Mouse (Mus musculus) left cerebral cortex, postnatal 10 days (tissue): ENCODE data around the gene Zfp984. TPM values are rescaled to one million over a fixed set of nuclear protein-coding genes. Genes with fewer than 3 reads are reported as not detected.
"Not testable (repeated sequence)": the region's sequence is repeated elsewhere in the genome, so short reads cannot be mapped to it uniquely, and the experiment has no call there.

Experiments used
- DNase-seq, 2 experiments: peaks; one replicate each; pipeline ENCODE4 v3.0.0; 2021 to 2022; ENCODE audit warnings: low spot score in 2 of 2, mixed read lengths in 1 of 2; ENCODE audit errors: extremely low spot score in 1 of 2
- intact Hi-C: fragments of 180-260 bp; cut with DNase I; formaldehyde crosslinking; loops from one replicate; pipeline ENCODE4 v1.15.1; 2025
- total RNA-seq, 2 experiments: library from RNA; stranded (reverse); gene quantifications; 2 replicates each; pipeline ENCODE4 v1.2.3; 2021

Gene Zfp984
- 1 to 10 TPM; 3.1 to 4.1 TPM for total RNA-seq

DNA sequence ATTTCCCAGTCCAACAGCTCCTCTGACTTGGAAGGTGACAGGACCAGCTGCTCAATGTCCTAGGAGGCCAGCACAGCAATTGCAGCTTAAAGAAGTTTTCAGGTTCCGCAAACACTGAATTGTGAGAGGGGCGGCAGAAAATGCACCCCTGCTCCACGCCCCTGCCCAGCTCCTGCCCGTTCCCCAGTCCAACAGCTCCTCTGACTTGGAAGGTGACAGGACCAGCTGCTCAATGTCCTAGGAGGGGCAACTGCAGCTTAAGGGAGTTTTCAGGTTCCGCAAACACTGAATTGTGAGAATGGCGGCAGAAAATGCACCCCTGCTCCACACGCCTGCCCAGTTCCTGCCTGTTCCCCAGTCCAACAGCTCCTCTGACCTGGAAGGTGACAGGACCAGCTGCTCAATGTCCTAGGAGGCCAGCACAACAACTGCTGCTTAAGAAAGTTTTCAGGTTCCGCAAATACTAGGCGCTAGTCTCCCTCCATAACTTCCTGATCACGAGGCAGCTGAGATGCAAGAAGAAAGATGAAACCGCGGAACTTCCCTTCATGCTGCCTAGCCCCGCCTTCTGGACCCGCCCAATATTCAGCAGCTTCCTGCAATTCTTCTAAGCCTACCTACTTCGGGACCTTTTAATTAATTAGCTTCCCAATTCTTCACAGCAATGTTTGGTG, at the start of gene Zfp984:
Gene Zfp984, minus strand, starts transcription at position 497 of the 674 bp plus-strand sequence.
- intact Hi-C loops = not testable (repeated sequence)
- peak in 1 of 2 experiments; percentile 50 for DNase-seq

DNA sequence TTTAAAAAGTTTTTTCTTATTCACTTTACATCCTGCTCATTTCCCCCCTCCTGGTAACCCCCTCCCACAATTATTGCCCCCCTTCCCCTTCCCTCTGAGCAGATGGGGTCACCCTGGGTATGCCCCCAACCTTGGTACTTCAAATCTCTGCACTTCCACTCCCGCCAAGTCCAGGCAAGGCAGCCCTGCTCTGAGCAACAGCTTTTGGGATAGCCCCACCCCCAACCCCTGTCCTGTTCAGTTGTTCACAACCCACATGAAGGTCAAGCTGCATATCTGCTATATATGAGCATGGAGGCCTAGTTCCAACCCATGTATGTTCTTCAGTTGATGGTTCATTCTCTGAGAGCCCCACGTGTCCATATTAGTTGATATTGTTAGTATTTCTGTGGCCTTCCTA, 41.2 kb upstream of the Zfp984 start:
- intact Hi-C loops = no loop called here
- peak in 1 of 2 experiments; percentile 22 for DNase-seq

DNA sequence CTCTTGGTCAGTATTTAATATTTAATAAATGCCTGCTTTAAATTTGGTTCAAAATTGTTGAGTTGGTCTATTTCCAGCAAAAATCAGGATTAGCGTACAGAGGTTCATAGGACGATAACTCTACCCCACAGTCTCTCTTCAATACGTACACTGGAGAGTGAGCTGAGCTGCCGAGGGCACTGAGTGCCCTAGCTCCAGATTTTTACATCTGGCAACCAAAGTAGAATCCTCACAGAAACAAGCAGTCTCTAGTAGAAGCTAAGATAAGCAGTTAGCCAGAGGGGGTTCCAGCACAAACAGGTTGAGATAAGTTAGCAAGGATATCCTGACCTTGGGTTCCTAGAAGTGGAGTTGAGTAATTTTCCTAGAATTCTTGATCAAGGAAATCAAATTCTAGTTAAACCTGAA, 39.0 kb upstream of the Zfp984 start:
- intact Hi-C loops = no loop called here
- DNase-seq = peak in 1 of 2 experiments; percentile 2

DNA sequence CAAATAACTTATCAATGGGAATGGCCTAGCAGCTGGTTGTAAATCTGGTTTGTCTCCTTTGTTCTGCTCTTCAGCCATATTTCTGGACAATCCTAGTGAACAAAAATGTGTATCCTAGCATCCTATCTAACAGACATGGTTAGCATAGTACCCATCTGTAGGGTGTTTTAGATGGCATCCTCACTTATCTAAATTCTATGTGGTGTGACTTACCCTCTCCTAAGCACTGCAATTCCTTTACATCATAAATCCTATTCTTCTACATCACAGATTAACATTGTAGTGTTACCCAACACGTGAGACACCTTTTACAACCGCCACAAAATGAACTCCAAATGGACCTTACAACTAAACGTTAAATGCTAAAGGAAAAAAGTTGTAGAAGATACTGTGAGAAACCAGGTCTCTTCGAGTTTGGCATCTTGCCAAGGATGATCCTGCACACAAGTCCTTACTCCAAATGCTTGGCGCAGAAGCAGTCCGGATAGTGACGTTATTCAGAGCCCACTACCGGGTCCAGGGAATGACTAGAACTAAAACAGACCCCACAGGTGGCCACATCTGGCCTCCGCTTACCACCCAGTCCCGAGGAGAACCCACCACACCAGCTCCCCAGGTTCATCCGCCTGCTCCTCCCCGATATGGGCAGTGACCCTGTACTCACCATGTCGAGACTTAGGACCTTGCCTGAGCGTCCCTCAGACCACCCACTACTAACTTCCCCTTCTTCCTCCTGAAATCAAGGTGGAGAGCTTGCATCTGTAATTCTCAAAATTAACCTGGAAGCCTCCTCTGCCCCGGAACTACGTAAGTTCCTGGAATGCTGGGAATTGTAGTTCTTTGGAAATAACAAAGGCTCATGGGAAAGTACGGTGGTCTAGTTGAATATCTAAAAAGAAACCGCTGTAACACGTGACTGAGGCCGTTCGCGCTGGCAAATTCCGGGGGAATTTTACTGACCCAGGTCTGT, 38.3 kb upstream of the Zfp984 start, which contains the start of gene Zfp933:
Gene Zfp933, minus strand, starts transcription at position 753 of the 970 bp plus-strand sequence.
- intact Hi-C loops = no loop called here

DNA sequence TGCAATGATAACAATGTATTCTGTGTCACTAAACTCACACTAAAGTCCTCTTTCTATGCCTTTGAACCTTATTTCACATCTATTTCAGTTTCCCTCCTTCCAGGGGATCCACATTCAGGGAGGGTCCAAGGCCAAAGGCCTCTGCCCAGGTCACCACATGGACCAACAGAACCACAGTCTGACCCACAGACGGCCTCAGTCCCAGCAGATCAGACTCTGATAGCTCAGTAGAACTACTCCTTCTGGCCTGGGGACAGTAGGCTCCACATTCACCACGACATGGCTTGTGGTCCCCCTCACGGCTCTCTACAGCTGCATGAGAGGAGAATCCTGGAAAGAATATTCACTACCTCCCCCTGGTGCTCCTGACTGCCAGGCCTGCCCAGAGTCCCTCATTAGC, 33.3 kb upstream of the Zfp984 start:
- intact Hi-C loops = no loop called here
- no peak for DNase-seq

More for the DNA sequence above, 38.3 kb upstream of the Zfp984 start, which contains the start of gene Zfp933:
- DNase-seq = peak; percentile 62 to 86

DNA sequence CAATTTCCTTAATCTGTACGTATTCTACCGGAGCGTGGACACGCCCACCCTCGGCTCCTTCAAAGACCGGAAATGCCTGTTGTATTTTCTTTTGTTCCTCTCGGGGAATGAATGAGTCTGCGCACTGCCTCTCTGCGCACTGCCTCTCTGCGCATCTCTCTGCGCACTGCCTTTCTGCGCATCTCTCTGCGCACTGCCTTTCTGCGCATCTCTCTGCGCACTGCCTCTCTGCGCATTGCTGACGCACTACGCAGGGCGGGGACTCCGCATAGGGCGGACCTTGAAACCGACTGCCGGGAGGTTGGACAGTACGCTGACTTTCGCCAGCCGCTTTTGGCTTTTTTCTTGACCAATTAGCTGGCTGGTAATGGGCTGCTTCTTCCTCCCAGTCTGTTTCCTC, 29.7 kb upstream of the Zfp984 start:
- peak in 1 of 2 experiments; percentile 37 for DNase-seq
- intact Hi-C loops = not testable (repeated sequence)

DNA sequence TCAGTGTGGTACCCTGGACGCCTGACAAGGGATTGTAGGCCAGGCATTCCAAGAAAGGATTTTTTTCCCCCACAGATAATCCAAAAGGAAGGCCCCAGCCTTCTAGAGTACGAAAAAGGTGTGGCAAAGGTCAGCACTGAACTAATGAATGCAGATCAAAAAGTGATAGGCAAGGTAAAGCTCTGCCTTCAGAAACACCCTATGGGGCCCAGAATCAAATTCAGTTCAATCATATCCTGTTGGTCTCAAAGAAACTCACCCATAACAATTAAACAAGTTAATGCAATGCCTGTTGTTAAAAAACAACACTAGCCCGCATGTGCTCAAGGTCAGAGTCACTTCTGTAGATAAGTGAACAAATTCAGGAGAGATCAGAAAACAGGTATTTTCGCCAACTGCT, 14.8 kb upstream of the Zfp984 start:
- no peak for DNase-seq
- intact Hi-C loops = no loop called here

DNA sequence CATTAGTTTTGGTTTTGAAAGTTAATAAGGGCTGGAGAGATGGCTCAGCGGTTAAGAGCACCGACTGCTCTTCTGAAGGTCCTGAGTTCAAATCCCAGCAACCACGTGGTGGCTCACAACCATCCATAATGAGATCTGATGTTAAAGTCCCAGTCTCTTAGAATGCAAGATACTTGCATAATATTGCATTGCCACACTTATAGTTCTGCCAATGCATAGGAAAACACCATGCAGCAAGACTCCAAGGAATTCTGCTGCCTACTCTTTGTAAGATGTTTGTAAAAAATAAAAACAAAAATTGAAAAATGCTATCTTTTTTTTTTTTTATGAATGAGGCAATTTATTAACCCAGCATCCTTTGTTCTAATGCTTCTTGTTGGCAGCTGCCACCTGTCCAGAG, 11.8 kb upstream of the Zfp984 start:
- DNase-seq, intact Hi-C loops: not testable (repeated sequence)

DNA sequence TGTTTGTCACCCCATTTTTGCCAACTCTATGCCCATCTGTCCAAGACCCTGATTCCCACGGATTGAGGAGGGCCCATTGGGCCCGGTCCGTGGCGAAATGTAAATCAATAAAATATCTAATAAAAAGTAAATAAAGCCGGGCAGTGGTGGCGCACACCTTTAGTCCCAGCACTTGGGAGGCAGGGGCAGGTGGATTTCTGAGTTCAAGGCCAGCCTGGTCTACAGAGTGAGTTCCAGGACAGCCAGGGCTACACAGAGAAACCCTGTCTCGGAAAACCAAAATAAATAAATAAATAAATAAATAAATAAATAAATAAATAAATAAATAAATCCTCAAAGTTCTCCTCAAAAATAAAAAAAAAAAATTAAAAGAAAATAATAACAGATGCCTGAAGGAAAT, 10.1 kb upstream of the Zfp984 start:
- intact Hi-C loops, DNase-seq: not testable (repeated sequence)

DNA sequence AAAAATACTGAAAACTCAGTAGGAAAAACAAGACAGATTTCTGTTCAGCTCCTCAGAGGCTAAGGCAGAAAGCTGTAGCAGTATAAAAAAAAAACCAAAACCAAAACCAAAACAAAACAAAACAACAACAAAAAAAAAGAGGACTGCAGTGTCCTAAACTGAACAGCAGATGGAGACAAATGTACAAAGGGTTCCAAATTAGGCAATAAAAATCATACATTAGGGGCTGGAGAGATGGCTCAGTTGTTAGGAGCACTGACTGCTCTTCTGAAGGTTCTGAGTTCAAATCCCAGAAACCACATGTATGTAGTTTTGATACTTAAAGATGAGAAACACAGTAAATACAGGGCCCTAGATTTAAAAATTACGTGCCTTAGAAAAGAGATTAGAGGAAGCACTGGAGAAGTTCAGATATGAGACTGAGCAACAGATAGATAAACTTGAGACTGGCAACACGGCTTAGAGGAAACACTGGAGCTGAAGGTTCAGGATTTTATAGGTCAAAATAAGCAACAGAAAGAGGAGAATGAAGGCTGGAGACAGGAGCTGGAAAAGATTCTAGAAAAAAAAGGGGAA, 5.1 kb upstream of the Zfp984 start:
- DNase-seq = no peak
- intact Hi-C loops = no loop called here

DNA sequence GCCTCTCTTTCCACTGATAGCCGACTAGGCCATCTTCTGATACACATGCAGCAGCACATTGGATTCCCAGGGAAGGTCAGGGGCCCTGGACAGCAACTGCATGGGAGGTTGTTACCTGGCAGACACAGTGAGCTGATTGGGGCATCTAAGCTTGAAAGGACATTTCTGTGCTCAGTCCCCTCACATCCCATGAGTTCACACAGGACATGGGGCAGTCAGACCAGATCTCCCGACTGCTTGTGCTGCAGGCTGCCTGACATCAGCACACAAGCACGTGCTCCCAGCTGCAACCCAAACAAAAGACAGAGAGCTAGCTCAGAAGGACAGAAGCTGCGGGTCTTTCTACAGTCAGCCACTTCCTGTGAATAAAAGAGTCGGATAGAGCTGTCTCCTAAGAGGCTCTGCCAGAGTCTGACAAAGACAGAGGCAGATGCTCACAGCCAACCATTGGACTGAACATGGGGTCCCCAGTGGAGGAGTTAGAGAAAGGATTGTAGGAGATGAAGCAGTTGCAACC, 3.7 kb upstream of the Zfp984 start:
- intact Hi-C loops = no loop called here
- DNase-seq = no peak

DNA sequence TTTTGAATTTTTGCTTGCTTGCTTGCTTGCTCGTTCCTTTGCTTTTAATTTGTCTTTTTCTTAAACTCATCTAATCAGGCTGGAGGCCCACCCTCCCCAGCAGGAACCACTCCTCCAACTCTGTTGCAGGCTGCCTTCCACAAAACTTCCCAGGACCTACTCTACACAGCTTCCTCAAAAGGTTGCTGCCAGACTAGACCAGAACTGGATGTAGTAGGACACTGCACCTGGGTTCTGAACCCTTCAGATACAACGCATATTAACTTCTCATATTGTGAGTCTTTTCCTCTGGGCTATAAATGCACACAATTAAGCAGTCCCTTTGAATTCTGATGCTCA, 347 bp upstream of the Zfp984 start:
- intact Hi-C loops, DNase-seq: not testable (repeated sequence)

DNA sequence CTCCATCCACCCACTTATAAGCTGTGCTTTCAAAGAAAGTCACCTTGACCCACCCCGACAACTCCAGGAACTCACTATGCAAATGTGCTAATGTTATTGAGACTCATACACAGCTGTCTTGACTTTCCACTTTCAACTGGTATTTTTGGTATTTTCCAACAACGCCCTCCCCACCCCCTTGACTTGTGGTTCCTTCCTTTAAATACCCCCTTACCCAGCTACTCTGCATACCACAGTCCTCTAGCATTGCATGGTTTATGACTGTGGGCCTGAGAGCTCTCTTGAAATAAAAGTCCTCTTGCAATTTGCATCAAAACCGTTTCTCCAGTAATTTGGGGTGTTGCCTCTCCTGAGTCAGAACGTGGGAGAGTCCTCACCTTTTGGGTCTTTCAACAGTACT, 1.1 kb downstream of the Zfp984 start:
- intact Hi-C loops, DNase-seq: not testable (repeated sequence)

DNA sequence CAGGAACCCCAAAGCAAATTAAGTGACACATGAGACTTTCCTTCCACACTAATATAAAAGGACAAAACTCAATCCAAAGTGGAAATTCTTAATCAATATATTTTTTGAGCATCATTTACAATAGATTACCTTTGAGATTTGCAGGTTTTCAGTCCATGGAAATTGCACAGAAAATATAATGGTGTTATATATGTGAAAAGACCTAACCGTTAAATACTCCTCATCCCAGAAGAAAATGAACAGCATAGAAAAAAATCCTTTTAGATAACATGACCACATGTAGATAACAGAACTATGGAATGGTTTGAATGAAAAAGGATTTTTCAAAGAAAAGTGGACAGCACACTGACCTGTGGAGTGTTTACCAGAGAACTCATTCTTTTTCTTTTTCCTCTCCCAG, 14.3 kb downstream of the Zfp984 start:
- intact Hi-C loops, DNase-seq: not testable (repeated sequence)

DNA sequence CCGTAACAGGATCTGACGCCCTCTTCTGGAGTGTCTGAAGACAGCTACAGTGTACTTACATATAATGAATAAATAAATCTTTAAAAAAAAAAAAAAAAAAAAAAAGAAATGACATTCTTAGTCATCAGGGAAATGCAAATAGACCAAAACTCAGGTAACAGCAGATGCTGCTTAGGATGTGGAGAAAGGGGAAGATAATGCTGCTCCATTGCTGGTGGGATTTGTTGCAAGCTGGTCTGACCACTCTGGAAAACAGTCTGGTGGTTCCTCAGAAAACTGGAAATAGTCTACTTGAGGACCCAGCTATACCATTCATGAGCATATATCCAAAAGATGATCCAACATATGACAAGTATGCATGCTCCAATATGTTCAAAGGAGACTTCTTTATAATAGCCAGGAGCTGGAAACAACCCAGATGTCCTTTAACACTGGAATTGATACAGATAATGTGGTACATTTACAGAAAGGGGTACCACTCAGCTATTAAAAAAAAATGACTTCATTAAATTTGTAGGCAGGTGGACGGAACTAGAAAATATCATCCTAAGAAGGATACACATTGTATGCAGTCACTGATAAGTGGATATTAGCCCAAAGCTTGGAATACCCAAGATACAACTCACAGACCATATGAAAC, 15.4 kb downstream of the Zfp984 start:
- intact Hi-C loops, DNase-seq: not testable (repeated sequence)

DNA sequence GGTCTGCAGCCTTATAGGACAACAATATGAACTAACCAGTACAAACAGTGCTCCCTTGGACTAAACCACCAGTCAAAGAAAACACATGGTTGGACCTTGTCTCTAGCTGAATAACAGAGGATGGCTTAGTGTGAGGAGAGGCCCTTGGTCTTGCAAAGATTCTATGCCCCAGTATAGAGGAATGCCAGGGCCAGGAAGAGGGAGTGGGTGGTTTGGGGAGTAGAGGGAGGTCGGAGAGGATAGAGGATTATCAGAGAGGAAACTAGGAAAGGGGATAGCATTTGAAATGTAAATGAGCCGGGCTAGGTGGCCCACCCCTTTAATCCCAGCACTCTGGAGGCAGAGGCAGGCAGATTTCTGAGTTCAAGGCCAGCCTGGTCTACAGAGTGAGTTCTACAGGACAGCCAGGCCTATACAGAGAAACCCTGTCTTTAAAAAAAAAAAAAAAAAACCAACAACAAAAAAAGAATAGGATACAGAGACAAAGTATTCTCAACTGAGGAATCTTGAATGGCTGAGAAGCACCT, 16.1 kb downstream of the Zfp984 start:
- DNase-seq, intact Hi-C loops: not testable (repeated sequence)

DNA sequence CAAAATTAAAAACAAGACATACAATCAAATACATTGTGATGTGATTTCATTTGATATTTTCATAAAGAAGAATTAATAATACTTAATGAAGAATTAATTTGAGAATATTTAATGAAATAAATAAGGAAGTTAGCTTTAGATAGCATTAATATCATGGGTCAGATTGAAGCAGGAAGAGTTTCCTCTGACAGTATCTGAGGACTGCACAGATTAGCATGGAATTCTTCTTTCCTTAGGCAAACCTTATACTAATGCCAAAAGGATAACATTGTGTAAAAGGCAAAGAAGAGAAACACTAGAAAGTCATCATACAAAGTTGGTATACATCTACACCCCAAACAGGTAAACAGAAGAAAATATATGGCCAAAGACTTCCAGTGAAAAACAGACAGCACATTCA, 17.9 kb downstream of the Zfp984 start:
- intact Hi-C loops, DNase-seq: not testable (repeated sequence)

DNA sequence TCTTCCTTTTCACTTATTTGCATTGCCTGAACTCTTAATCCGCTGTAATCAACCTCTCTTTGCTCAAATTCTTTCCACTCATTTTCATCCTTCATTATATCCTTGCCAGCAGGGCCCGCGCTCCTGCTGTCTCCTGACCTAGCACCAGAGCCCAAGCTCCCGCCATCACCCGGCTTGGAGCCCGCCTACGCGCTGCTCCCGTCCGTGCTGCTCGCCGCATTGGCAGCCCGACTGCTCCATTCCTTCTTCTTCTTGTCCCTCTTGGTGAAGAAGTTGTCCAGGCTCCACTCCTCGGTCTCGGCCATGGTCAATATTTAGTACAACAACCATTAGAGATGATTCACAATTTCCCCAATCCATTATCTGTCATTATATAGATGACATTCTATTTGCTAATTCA, 63.3 kb downstream of the Zfp984 start:
- intact Hi-C loops = not testable (repeated sequence)

More for the DNA sequence above, 63.3 kb downstream of the Zfp984 start:
- DNase-seq = not testable (repeated sequence)
